Mouse (Mus musculus) Patski (cell line): ENCODE measurements around the gene Cenpv. TPM values are rescaled to one million over a fixed set of nuclear protein-coding genes. Genes with fewer than 3 reads are reported as not detected.

Experiments
- ATAC-seq: fragments of 100-300 bp; one replicate; pipeline ENCODE4 v1.8.0; 2021
- CTCF ChIA-PET: fragments of 350-600 bp; sonication (Branson Sonifier 250); formaldehyde crosslinking; loops from one replicate; lab custom pipeline; 2022; ENCODE audit warnings: inconsistent platforms; lab: Charles Lee
- POLR2A ChIA-PET: fragments of 350-600 bp; sonication (Branson Sonifier 250); formaldehyde crosslinking; loops from one replicate; lab custom pipeline; 2022; ENCODE audit warnings: antibody characterized with exemption, inconsistent platforms; lab: Charles Lee
- DNase-seq: peaks from one replicate; pipeline ENCODE4 v3.0.0-alpha.2; 2011; ENCODE audit warnings: low read depth, low spot score
- H3K27me3 ChIP-seq: fragments of 371-371 bp; one replicate; pipeline ENCODE4 v1.5.1; 2021
- CTCF ChIP-seq: fragments of 100-300 bp; IDR thresholded peaks from one replicate; pipeline ENCODE4 v1.5.1; 2021
- in situ Hi-C: fragments of 300-500 bp; cut with MboI; formaldehyde crosslinking; loops from 3 replicates; pipeline ENCODE4 v1.11.1; 2018; ENCODE audit warnings: low pct_unique_long_range_greater_than_20kb, mixed read lengths
- polyA plus RNA-seq: library from polyadenylated mRNA; unstranded; gene quantifications from one replicate; pipeline ENCODE4 v1.2.3, GENCODE M21; 2021

Cenpv gene
- polyA plus RNA-seq, 1 experiment from 2014 or later = 24.5 TPM

- peak; percentile 35 for ATAC-seq
- CTCF ChIA-PET = interaction anchor here (1.2 to 2.1 kb wide), 4 partner anchors 10 to 16 kb away, joined by 3 to 6 read pairs (median 3); no protein-coding TSS in a partner anchor
Measured at GRCm38 (mm10) chr11:62494754-62495275, 44.2 kb downstream of the Cenpv start.

DNA sequence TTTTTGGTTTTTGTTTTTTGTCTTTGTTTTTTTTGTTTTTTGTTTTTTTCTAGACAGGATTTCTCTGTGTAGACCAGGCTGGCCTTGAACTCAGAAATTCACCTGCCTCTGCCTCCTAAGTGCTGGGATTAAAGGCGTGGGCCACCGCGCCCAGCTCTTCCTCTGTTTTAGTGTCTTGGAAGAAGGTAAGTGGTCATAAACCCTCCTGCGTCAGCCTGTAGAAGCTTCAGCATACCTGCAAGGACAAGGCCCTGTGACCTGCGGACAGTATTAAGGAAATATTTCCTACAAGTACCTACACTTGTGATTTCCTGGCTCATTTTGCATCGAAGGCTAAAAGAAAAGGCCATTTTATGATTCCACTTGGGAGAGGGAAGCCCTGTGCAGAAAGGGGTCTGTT lies 45.4 kb downstream of the Cenpv start:
- ChIA-PET CTCF (no interaction called here), POLR2A (no interaction called here)
- DNase-seq = no peak
- no peak for TF ChIP-seq CTCF
- ATAC-seq = no peak
- in situ Hi-C loops = no loop called here
- H3K27me3 ChIP-seq = no peaks in the 10 kb centered on the region

More at GRCm38 (mm10) chr11:62494754-62495275, 44.2 kb downstream of the Cenpv start:
- in situ Hi-C loops = no loop called here
- no peak for DNase-seq
- no peaks in the 10 kb centered on the region for H3K27me3 ChIP-seq
- TF ChIP-seq CTCF = no peak
- POLR2A ChIA-PET = interaction anchor here (1.1 kb wide), 1 partner anchor 36 kb away, joined by 3 read pairs; the partner anchor contains the start of genes Ncor1 and Pigl

DNA sequence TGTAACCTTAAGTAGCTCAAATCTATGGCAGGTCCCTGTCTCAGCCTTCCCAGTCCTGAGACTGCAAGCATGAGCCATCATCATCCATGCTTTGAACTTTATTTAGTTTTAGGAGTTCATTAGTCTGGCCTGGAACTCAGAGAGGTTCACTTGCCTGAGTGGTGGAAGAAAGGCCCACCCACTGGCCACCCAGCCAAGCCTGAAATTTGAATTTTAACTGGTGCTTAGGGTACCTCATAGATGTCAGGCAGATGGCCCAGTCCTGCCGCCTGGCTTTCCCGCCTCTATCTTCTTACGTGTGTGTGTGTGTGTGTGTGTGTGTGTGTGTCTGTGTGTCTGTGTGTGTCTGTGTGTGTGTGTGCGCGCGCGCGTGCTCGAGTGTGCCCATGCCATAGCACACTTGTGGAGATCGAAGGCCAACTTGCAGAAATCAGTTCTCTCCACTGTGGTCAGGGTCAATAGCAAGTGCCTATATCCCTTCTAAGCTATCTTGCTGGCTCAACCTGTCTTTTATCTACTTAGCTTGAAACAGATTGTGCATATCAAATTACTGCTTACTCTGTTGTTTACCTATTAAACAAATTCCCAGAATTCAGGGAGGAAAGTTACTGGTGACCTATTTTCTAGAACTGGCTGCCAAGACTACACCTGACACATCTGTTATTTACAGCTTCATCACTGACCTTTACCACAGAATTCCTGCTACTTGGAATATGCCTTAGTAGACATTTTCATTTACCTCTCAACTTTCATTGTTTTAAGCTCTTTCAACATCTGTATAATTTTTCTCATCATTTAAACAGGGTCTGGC lies 51.3 kb downstream of the Cenpv start:
- in situ Hi-C loops = no loop called here
- TF ChIP-seq CTCF = no peak
- POLR2A ChIA-PET = no interaction called here

GRCm38 (mm10) chr11:62486949-62487348 lies 52.1 kb downstream of the Cenpv start:
- in situ Hi-C loops = no loop called here
- CTCF ChIA-PET = no interaction called here
- no peaks in the 10 kb centered on the region for H3K27me3 ChIP-seq
- ATAC-seq (no peak), DNase-seq (no peak)
- POLR2A ChIA-PET = no interaction called here
- TF ChIP-seq CTCF = no peak

More for the DNA sequence above, 51.3 kb downstream of the Cenpv start:
- ATAC-seq (no peak), DNase-seq (no peak)
- H3K27me3 ChIP-seq = no peaks in the 10 kb centered on the region
- CTCF ChIA-PET = interaction anchor here (0.9 to 1.4 kb wide), 2 partner anchors 9 to 23 kb away, joined by 3 to 6 read pairs; no protein-coding TSS in a partner anchor

DNA sequence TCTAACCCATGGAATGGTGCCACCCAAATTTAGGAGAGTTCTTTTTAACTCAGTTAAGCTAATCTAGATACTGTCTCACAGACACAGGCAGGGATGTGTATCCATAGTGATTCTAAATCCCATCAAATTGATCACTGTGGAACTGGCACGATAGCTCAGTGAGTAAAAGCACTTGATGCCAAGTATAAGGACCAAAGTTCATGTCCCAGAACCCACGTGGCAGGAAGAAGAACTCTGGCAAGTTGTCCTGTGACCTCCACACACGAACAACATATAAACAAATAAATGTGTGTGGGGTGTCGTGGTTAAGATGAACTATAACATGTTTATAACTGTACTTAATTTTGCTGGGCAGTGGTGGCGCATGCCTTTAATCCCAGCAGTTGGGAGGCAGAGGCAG lies 59.5 kb downstream of the Cenpv start:
- DNase-seq (no peak), ATAC-seq (no peak)
- no peak for TF ChIP-seq CTCF
- in situ Hi-C loops = no loop called here
- no peaks in the 10 kb centered on the region for H3K27me3 ChIP-seq
- ChIA-PET CTCF (interaction anchor here (1.2 kb wide), 1 partner anchor 16 kb away, joined by 3 read pairs; no protein-coding TSS in a partner anchor), POLR2A (no interaction called here)

DNA sequence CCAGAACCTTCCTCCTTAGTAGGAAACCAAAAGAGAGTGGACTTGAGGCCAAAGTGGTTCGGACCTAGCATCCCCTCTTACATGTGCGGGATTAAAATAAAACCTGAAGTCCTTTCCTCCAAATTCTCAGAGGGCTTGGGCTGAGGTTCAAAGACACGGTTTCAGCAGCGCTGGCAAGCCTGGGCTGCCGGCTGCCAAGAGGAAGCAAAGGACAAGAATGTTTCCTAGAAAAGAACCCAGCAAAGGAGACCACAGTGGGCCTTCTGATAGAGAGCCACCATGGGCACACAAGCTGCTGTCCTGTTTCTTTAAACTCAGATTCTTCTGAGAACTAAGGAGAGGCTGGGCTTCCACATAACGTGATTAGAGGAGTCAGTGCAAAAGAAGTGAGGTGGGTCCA lies 60.1 kb downstream of the Cenpv start:
- no peak for TF ChIP-seq CTCF
- DNase-seq (no peak), ATAC-seq (no peak)
- in situ Hi-C loops = no loop called here
- CTCF ChIA-PET = interaction anchor here (1.2 kb wide), 1 partner anchor 17 kb away, joined by 3 read pairs; no protein-coding TSS in a partner anchor
- H3K27me3 ChIP-seq = no peaks in the 10 kb centered on the region
- POLR2A ChIA-PET = no interaction called here

DNA sequence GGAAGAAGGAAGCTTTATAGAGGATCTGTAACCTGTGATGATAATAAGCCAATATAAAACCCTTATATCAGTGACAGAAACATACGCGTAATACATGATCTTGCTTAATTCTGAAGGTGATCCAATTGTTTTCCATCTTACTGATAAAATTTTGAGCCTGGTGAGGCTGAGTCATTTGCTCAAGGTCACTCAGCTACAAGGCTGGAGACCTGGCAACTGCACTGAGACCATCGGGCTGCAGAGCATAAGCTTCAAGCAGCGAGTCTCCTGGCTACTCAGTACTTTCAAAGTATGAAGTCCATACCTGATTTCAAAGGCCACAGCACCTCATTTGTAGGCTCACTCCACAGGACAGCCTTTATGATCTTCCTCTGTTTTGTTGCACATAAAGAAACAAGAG lies 62.9 kb downstream of the Cenpv start:
- in situ Hi-C loops = no loop called here

More for the DNA sequence above, 62.9 kb downstream of the Cenpv start:
- no peak for TF ChIP-seq CTCF
- ChIA-PET CTCF (interaction anchor here (0.9 kb wide), 1 partner anchor 9 kb away, joined by 4 read pairs; no protein-coding TSS in a partner anchor), POLR2A (no interaction called here)
- H3K27me3 ChIP-seq = no peaks in the 10 kb centered on the region
- ATAC-seq (no peak), DNase-seq (no peak)

Other genes starting within 250 kb of the Cenpv start
- 6.5 TPM for gene Pigl, start 80.8 kb downstream of the Cenpv start, polyA plus RNA-seq
- 156 TPM for gene Ncor1, start 80.7 kb downstream of the Cenpv start, polyA plus RNA-seq
- gene Ubb, start 11.9 kb upstream of the Cenpv start, polyA plus RNA-seq = 624 TPM
- 0.04 TPM for gene Trpv2, start 35.2 kb upstream of the Cenpv start, polyA plus RNA-seq
- gene Lrrc75a, start 109.3 kb upstream of the Cenpv start, polyA plus RNA-seq = 6.2 TPM
- gene Mmgt2, start 109.4 kb upstream of the Cenpv start, polyA plus RNA-seq = 55.6 TPM
- 5.5 TPM for gene Zfp287, start 192.6 kb upstream of the Cenpv start, polyA plus RNA-seq
- gene Gm10428, start 213.8 kb upstream of the Cenpv start, polyA plus RNA-seq = not detected